Mouse (Mus musculus): ENCODE data around the gene Vmn2r95. TPM values are rescaled to one million over a fixed set of nuclear protein-coding genes. Genes with fewer than 3 reads are reported as not detected.
"Not testable (repeated sequence)": the region's sequence is repeated elsewhere in the genome, so short reads cannot be mapped to it uniquely, and the experiment has no call there.

Vmn2r95 gene
- not detected in 2 replicates for polyA plus RNA-seq (2014; fragmentation: Nextera tagmentation; extraction: Ambion mirVana)

GRCm38 (mm10) chr17:18423778-18424177 lies at the start of gene Vmn2r95:
Vmn2r95 (plus strand) TSS chr17:18424078.
- H3K4me3 ChIP-seq (replicated peaks; ENCODE audit: low read length), result no peak within 1 kb of the TSS
- ATAC-seq (ENCODE audit: low FRiP score), result no peak
- H3K27me3 ChIP-seq (ENCODE audit: control insufficient read depth, insufficient read depth, low read length), result no peaks in the 10 kb centered on the region
- no peaks in the 10 kb centered on the region for H3K36me3 ChIP-seq (replicated peaks; ENCODE audit: control insufficient read depth, insufficient read depth)
- WGBS, result 38% methylated on average over 1 of the region's 1 CpGs
- no peak within 1 kb of the TSS for H3K4me2 ChIP-seq (replicated peaks)
- no peak for DNase-seq (ENCODE audit: low spot score)
- no peaks in the 10 kb centered on the region for H3K9me3 ChIP-seq (ENCODE audit: control insufficient read depth, low read length)
- no peak within 1 kb of the TSS for H3K27ac ChIP-seq
- no peak within 1 kb of the TSS for H3K9ac ChIP-seq
- H3K4me1 ChIP-seq (replicated peaks; ENCODE audit: control insufficient read depth, insufficient read depth, low read length), result no peaks in the 10 kb centered on the region

DNA sequence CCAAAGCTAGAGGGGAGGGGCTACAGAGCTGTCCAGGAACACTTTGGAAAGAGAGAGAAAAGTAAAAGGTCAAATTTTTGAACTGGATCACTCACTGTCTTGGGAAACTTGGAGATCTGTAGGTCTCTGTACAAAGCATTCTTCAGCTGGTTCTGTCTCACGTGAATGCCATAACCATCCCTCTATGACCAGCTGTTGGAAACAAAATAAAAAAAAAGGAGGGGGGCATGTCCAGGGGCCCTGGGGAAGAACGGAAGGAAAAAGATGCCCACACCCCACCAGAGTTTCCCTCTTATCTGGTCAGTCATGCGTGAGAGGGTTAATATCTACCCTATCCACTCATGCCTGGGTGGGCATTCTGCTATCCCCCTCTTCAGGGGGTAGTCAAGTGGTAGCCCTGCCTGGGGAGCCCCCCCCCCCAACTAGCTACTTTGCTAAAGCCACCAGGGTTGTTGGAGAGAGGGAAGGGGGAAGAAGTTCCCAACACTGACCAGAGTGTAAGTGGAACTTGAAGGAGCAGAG lies 31.8 kb downstream of the Vmn2r95 start:
- Histone ChIP-seq H3K9ac (no peak overlapping the region), H3K36me3 (replicated peaks; ENCODE audit: control insufficient read depth, insufficient read depth) (no peaks in the 10 kb centered on the region), H3K27me3 (ENCODE audit: control insufficient read depth, insufficient read depth, low read length) (no peaks in the 10 kb centered on the region), H3K27ac (no peak overlapping the region), H3K4me1 (replicated peaks; ENCODE audit: control insufficient read depth, insufficient read depth, low read length) (no peaks in the 10 kb centered on the region), H3K4me2 (replicated peaks) (no peak overlapping the region), H3K9me3 (ENCODE audit: control insufficient read depth, low read length) (0 out of 2 replicates have a peak, but pooled peaks cover 7% of the 10 kb centered on the region), H3K4me3 (replicated peaks; ENCODE audit: low read length) (no peak overlapping the region)
- no peak for DNase-seq (ENCODE audit: low spot score)
- ATAC-seq (ENCODE audit: low FRiP score), result no peak
- 81% methylated on average over 3 of the region's 3 CpGs for WGBS

DNA sequence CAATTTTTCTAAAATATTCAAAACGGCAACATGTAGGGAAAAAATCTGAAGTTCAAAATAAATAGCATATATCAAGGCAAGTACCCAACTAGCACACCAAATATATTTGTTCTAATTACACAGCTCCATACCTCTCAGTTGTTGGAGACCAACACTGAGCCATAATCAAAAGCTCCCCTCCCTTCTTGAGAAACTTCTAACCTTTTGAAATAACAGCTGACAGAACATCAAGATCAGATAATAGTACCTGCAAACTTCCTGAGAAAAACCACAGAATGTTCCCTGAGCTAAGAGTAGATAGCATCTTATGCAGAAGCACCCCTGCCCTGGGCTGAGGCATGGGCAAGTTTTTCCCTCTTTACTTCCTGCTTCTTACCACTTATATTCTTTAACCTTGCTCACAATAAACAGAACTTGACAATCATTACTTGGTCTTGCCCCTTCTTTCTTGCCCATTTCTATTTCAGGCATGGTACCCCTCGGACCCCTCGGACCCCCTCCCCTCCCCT lies 34.3 kb downstream of the Vmn2r95 start:
- not testable (repeated sequence) for ATAC-seq (ENCODE audit: low FRiP score); H3K27ac ChIP-seq; H3K4me2 ChIP-seq (replicated peaks); DNase-seq (ENCODE audit: low spot score); H3K4me1 ChIP-seq (replicated peaks; ENCODE audit: control insufficient read depth, insufficient read depth, low read length); H3K4me3 ChIP-seq (replicated peaks; ENCODE audit: low read length); H3K27me3 ChIP-seq (ENCODE audit: control insufficient read depth, insufficient read depth, low read length); H3K9ac ChIP-seq; H3K36me3 ChIP-seq (replicated peaks; ENCODE audit: control insufficient read depth, insufficient read depth); H3K9me3 ChIP-seq (ENCODE audit: control insufficient read depth, low read length)
- WGBS, result 93% methylated on average over 3 of the region's 3 CpGs

GRCm38 (mm10) chr17:18462695-18463094 lies 38.8 kb downstream of the Vmn2r95 start:
- Histone ChIP-seq H3K9me3 (ENCODE audit: control insufficient read depth, low read length) (peaks cover 13% of the 10 kb centered on the region; the same call in 1 of the 2 replicates), H3K9ac (no peak overlapping the region), H3K36me3 (replicated peaks; ENCODE audit: control insufficient read depth, insufficient read depth) (no peaks in the 10 kb centered on the region), H3K27me3 (ENCODE audit: control insufficient read depth, insufficient read depth, low read length) (no peaks in the 10 kb centered on the region), H3K27ac (no peak overlapping the region), H3K4me3 (replicated peaks; ENCODE audit: low read length) (no peak overlapping the region), H3K4me1 (replicated peaks; ENCODE audit: control insufficient read depth, insufficient read depth, low read length) (no peaks in the 10 kb centered on the region), H3K4me2 (replicated peaks) (no peak overlapping the region)
- no peak for DNase-seq (ENCODE audit: low spot score)
- ATAC-seq (ENCODE audit: low FRiP score), result no peak

DNA sequence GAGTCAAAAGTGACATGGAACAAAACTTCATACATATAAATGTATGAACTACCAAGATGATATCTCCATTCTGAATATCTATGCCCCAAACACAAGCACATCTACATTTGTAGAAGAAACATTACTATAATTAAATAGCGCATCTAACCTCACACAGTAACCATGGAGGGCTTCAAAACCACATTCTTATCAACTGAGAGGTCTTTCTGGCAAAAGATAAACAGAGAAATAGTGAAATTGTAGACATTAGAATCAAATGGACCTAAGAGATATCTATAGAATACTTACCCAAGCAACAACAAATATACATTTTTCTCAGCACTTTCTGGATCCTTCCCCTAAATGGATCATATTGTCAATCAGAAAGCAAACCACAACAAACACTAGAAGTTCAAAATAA lies 56.0 kb downstream of the Vmn2r95 start:
- 56% methylated on average over 1 of the region's 1 CpGs for WGBS
- Histone ChIP-seq H3K9ac (no peak overlapping the region), H3K4me2 (replicated peaks) (no peak overlapping the region), H3K4me1 (replicated peaks; ENCODE audit: control insufficient read depth, insufficient read depth, low read length) (no peaks in the 10 kb centered on the region), H3K36me3 (replicated peaks; ENCODE audit: control insufficient read depth, insufficient read depth) (no peaks in the 10 kb centered on the region), H3K27me3 (ENCODE audit: control insufficient read depth, insufficient read depth, low read length) (no peaks in the 10 kb centered on the region), H3K9me3 (ENCODE audit: control insufficient read depth, low read length) (peaks cover 7% of the 10 kb centered on the region; the same call in 1 of the 2 replicates), H3K4me3 (replicated peaks; ENCODE audit: low read length) (no peak overlapping the region), H3K27ac (no peak overlapping the region)
- no peak for DNase-seq (ENCODE audit: low spot score)
- no peak for ATAC-seq (ENCODE audit: low FRiP score)

Other genes starting within 250 kb of the Vmn2r95 start
- gene Vmn2r94, start 146.3 kb upstream of the Vmn2r95 start, polyA plus RNA-seq (2014; fragmentation: Nextera tagmentation; extraction: Ambion mirVana), result not detected in 2 replicates
- not detected in 2 replicates for gene Vmn2r93, start 126.0 kb upstream of the Vmn2r95 start, polyA plus RNA-seq (2014; fragmentation: Nextera tagmentation; extraction: Ambion mirVana)
- not detected in 2 replicates for gene Vmn2r96, start 149.1 kb downstream of the Vmn2r95 start, polyA plus RNA-seq (2014; fragmentation: Nextera tagmentation; extraction: Ambion mirVana)